Mouse (Mus musculus) right cerebral cortex, adult 2 months (tissue): Measurements from ENCODE around the gene Cxcl5.

ENCODE experiments used
- DNase-seq, 2 experiments: peaks; one replicate each; pipeline ENCODE4 v3.0.0; 2021 to 2022; ENCODE audit warnings: low spot score in 2 of 2

The Cxcl5 gene

DNA sequence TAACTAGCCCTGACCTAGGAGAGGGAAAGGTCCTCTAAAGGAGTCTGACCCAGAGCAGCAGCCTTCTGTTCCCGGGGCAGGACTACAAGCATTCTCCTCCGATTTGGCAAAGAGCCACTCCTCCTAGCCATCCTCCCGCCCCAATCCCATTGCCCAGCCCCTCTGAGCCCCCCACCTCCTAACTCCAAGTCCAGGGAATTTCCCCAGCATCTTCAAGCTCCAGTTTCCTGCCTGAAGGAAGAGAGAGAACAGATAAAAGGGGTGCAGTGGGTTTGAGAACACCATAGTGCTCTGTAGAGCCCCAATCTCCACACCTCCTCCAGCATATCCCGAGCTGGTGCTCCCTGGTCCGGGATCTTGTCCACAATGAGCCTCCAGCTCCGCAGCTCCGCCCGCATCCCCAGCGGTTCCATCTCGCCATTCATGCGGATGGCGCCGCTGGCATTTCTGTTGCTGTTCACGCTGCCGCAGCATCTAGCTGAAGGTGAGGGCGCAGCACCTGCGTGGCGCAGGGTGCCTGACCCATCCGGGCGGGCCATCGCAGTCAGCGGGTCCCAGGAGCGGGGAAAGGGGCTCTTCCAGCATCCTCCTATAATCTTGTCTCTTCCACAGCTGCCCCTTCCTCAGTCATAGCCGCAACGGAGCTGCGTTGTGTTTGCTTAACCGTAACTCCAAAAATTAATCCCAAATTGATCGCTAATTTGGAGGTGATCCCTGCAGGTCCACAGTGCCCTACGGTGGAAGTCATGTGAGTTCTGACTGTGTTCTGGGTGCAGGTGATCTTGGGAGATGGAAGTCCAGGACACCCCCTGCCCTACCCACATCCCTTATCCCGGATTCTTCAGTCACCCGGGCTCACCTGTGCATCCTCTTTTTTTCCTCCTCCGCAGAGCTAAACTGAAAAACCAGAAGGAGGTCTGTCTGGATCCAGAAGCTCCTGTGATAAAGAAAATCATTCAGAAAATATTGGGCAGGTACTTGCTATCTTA, at the start of gene Cxcl5:
TSS of gene Cxcl5 (plus strand) at position 284 of the 989 bp plus-strand sequence.
- peak; percentile 20 to 37 for DNase-seq

- DNase-seq: no peak
These were observed 47.8 kb upstream of the Cxcl5 start for GRCm38 (mm10) chr5:90711409-90711808.

DNA sequence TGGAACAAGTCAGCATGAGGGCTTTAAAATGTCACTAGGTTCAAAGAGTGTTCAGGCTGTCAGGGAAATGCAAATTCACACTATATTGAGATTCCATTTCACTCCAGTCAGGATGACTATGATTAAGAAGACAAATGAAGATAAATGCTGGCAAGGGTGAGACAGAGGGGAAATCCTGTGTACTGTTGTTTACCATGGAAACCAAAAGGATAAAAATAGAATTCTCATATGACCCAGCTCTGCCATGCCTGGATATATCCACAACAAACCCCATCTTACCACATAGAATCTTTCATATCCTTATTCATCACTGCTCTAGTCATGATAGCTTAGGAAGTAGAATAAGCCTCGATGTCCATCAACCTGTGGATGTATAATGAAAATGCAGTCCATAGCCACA, 41.2 kb upstream of the Cxcl5 start:
- no peak for DNase-seq

- DNase-seq: no peak
These were observed 36.5 kb upstream of the Cxcl5 start for GRCm38 (mm10) chr5:90722656-90723055.

GRCm38 (mm10) chr5:90728254-90728653, 30.9 kb upstream of the Cxcl5 start:
- DNase-seq: no peak

DNA sequence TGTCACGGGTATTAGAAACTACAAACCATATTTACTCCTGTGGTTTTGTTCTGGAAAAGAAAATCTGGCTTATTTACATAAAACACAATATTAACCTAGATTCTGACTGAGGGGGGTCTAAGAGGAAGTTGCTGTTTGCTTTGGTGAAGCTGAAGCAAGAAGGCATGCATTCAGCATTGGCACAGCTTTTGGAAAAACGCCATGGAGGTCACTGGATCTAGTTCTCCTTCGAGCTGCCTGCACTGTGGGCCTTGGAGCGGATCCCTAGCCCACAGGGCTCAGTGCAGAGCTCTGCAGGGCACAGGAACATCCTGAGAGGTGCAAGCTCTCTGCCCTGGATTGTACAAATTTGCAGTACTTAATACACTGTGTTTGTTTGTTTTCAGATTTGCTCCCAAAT, 27.7 kb upstream of the Cxcl5 start:
- no peak for DNase-seq

- DNase-seq: no peak
These were observed 17.1 kb upstream of the Cxcl5 start for GRCm38 (mm10) chr5:90742029-90742428.

- no peak for DNase-seq
These were observed 5.2 kb upstream of the Cxcl5 start for GRCm38 (mm10) chr5:90753934-90754333.

- no peak for DNase-seq
These were observed 1.0 kb upstream of the Cxcl5 start for GRCm38 (mm10) chr5:90758020-90758605.

- no peak for DNase-seq
These were observed 1.1 kb downstream of the Cxcl5 start for GRCm38 (mm10) chr5:90760303-90760702.

GRCm38 (mm10) chr5:90760844-90761243, 1.7 kb downstream of the Cxcl5 start:
- DNase-seq: no peak

DNA sequence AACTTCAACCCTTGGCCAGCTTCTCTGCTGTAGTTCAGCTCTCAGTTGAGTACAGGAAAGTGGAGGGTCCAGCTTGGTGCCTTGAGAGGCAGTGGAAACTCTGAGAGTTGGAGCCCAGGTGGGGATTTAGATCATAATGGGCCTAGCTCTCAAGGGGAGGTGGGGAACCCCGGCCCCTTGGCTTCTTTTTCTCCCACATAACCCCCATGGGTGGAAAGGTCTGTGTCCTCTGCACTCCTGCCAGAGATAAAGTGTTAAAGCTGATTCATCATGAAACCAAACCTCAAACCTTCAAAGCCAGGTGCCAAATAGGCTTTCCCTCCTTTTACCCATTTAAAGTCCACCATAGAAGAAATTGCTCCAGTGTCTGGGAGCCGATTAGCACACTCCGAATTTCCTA, 2.7 kb downstream of the Cxcl5 start:
- no peak for DNase-seq

GRCm38 (mm10) chr5:90763912-90764665, 4.9 kb downstream of the Cxcl5 start:
- DNase-seq: no peak

DNA sequence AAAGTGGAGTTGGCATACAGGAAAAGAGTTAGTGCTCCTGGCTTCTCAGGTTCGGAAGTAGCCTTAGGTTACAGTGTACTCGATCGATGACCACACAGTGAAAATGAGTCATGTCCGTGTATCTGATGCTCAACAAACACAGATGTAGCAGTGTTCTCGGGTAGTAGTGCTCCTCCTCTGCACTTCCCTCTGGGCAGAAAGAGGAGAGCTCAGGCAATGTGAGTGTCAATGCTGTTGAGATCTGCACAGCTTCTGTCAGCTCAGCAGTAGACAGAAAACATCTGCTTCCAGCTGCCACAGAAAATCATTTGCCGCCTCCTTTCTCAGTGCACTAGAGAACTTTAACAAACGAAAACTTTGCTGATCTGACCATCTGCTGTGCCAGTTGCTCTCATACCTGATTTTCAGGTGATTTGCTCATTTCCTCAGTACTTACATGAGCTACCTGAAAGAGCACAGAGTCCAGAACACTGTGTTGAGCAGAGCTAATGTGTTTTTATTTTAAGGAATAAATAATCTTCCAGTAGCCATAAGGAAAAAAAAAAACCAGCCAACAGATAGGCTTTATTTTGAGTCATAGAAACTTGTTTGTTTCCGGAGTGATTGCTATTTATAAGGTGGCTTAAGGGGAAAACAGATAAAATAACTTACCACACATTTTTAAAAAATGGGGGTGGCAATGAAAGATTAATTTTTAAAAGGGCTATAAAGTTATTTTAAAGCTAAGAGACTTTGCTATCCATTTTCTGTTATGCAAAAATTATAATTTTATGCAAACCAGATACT, 6.9 kb downstream of the Cxcl5 start:
- DNase-seq: no peak

GRCm38 (mm10) chr5:90768218-90768617, 9.1 kb downstream of the Cxcl5 start, which contains the start of gene Ppbp:
Gene Ppbp (plus strand): TSS chr5:90768518.
- DNase-seq: no peak

DNA sequence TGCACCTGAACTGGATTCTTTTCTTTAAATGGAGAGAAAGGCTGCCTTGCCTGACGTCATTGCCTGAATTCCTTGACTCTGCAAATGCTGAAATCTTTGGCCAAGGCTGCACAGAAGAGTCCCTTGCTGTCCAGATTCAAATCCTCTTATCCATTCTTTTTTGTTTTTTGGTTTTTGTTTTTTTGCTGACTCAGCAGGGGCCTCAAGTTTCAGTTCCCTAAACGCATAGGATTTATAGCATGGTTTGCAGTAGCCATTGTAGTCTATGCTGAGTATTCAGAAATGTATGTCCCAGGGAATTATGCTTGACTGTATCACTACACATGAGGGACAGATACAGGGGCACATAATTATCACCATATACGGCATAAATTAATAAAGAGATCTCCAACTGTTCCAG, 12.2 kb downstream of the Cxcl5 start:
- no peak for DNase-seq

GRCm38 (mm10) chr5:90771880-90772653, 12.9 kb downstream of the Cxcl5 start, which contains the start of gene Pf4:
Gene Pf4 (plus strand): TSS chr5:90772435.
- no peak for DNase-seq

DNA sequence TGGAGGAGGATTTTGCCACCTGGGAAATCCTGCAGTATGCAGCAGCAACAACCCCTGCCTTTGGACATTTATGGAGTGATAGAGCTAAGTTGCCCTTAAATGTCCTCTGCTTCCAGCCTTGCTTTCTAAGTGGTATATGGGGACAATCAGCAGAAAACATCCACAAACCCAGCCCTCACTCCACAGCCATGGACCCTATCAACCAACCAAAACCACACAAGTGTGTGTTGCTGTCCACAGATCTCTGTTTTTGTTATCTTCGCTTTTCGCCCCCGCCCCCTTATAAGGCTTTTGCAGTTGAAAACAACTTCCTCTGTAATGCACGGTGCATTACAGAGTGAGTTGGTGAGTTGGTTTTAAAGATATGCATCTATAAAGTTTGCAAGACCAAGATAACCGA, 16.4 kb downstream of the Cxcl5 start:
- DNase-seq: no peak

DNA sequence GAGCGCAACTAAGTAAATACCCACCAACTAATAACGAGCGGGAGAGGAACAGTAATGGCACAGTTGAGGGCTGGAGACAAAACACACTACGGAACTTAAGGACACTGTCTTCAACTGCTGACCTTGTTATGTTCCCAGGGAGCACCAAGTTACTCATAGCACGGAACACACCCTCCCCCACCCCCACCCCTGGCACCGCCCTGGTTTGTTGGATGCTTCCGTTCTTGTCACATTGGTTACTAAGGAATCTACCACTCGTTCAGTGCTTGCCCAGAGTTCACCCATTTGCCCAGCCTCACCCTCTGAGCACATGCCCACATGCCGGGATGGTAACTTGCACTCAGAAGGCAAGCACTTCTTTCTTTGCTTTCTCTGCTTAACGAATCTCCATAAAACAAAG, 18.5 kb downstream of the Cxcl5 start:
- no peak for DNase-seq

- no peak for DNase-seq
These were observed 19.7 kb downstream of the Cxcl5 start for GRCm38 (mm10) chr5:90778856-90779255.

GRCm38 (mm10) chr5:90783697-90784096, 24.5 kb downstream of the Cxcl5 start:
- no peak for DNase-seq
